Mouse (Mus musculus) cortical plate, adult 2 months (tissue): Measurements from ENCODE around the gene Plppr3. TPM values are rescaled to one million over a fixed set of nuclear protein-coding genes. Genes with fewer than 3 reads are reported as not detected.

Source experiments
- H3K27ac ChIP-seq: fragments of 200-500 bp; 2 replicates; pipeline ENCODE4 v1.5.1; 2012; ENCODE audit warnings: low read length, control low read depth, inconsistent platforms; ENCODE audit not compliant: insufficient read depth
- H3K4me1 ChIP-seq: fragments of 200-500 bp; 2 replicates; pipeline ENCODE4 v1.6.1; 2011; ENCODE audit warnings: low read length; ENCODE audit not compliant: control insufficient read depth, insufficient read depth
- H3K4me3 ChIP-seq: fragments of 200-500 bp; 2 replicates; pipeline ENCODE4 v1.5.1; 2011; ENCODE audit warnings: mild to moderate bottlenecking, low read length, control low read depth; ENCODE audit not compliant: insufficient read depth
- CTCF ChIP-seq: fragments of 200-500 bp; IDR thresholded peaks from 2 replicates; pipeline ENCODE4 v1.5.1; 2011; ENCODE audit warnings: mild to moderate bottlenecking, control low read depth, low read length; ENCODE audit not compliant: insufficient read depth; ENCODE audit errors: extremely low read depth
- POLR2A ChIP-seq: fragments of 200-500 bp; IDR thresholded peaks from 2 replicates; pipeline ENCODE4 v1.6.1; 2011; ENCODE audit warnings: mild to moderate bottlenecking, low read length, control low read depth; ENCODE audit not compliant: insufficient read depth; ENCODE audit errors: extremely low read depth
- polyA plus RNA-seq: library from polyadenylated mRNA; depleted of rRNA; stranded (reverse); fragments of >200 nt; gene quantifications from 2 replicates; pipeline ENCODE4 v1.2.3, GENCODE M21; 2012

Plppr3 gene
- polyA plus RNA-seq, 1 experiment = 79.9 TPM

- peak overlapping the region; percentile 47 for H3K27ac ChIP-seq
- H3K4me1 ChIP-seq = peaks cover 23% of the 10 kb centered on the region
- TF ChIP-seq POLR2A = no peak
- H3K4me3 ChIP-seq = peak overlapping the region; percentile 86
Measured at GRCm38 (mm10) chr10:79855558-79856184, 18.8 kb downstream of the Plppr3 start.

GRCm38 (mm10) chr10:79854801-79855541 lies 19.5 kb downstream of the Plppr3 start:
- TF ChIP-seq CTCF (no peak), POLR2A (no peak)
- Histone ChIP-seq H3K4me3 (peak overlapping the region; percentile 86), H3K27ac (peak overlapping the region; percentile 92), H3K4me1 (peaks cover 23% of the 10 kb centered on the region)

- Histone ChIP-seq H3K27ac (peak within 1 kb of the TSS; percentile 92), H3K4me3 (peak within 1 kb of the TSS; percentile 86), H3K4me1 (peaks cover 23% of the 10 kb centered on the region)
- TF ChIP-seq POLR2A (peak; percentile 98), CTCF (no peak)
Measured at GRCm38 (mm10) chr10:79853860-79854795, 20.3 kb downstream of the Plppr3 start, which contains the start of gene Ptbp1. Gene Ptbp1, plus strand, starts transcription at chr10:79854427.

GRCm38 (mm10) chr10:79853392-79853791 lies 21.0 kb downstream of the Plppr3 start:
- TF ChIP-seq POLR2A (no peak), CTCF (no peak)
- peaks cover 23% of the 10 kb centered on the region for H3K4me1 ChIP-seq

GRCm38 (mm10) chr10:79852827-79853226 lies 21.6 kb downstream of the Plppr3 start:
- peaks cover 22% of the 10 kb centered on the region for H3K4me1 ChIP-seq

More at GRCm38 (mm10) chr10:79853392-79853791, 21.0 kb downstream of the Plppr3 start:
- peak overlapping the region; percentile 37 for H3K4me3 ChIP-seq
- H3K27ac ChIP-seq = peak overlapping the region; percentile 81

GRCm38 (mm10) chr10:79852107-79852789 lies 22.2 kb downstream of the Plppr3 start:
- no peak for TF ChIP-seq CTCF
- TF ChIP-seq POLR2A = no peak
- peak overlapping the region; percentile 81 for H3K27ac ChIP-seq
- peaks cover 17% of the 10 kb centered on the region for H3K4me1 ChIP-seq
- H3K4me3 ChIP-seq = no peak overlapping the region

More at GRCm38 (mm10) chr10:79852827-79853226, 21.6 kb downstream of the Plppr3 start:
- Histone ChIP-seq H3K27ac (peak overlapping the region; percentile 81), H3K4me3 (peak overlapping the region; percentile 37)
- TF ChIP-seq POLR2A (no peak), CTCF (no peak)

GRCm38 (mm10) chr10:79851653-79852052 lies 22.8 kb downstream of the Plppr3 start:
- no peak overlapping the region for H3K4me3 ChIP-seq
- no peak for TF ChIP-seq POLR2A
- TF ChIP-seq CTCF = no peak
- peak overlapping the region; percentile 20 for H3K27ac ChIP-seq
- H3K4me1 ChIP-seq = peaks cover 12% of the 10 kb centered on the region

- Histone ChIP-seq H3K4me1 (peaks cover 8% of the 10 kb centered on the region), H3K4me3 (no peak overlapping the region), H3K27ac (no peak overlapping the region)
- TF ChIP-seq CTCF (no peak), POLR2A (no peak)
Measured at GRCm38 (mm10) chr10:79849941-79850628, 24.3 kb downstream of the Plppr3 start.
